Mouse (Mus musculus) left cerebral cortex, adult 8-10 months (tissue): ENCODE results near the gene Il25. TPM values are rescaled to one million over a fixed set of nuclear protein-coding genes. Genes with fewer than 3 reads are reported as not detected.

Experiments
- microRNA-seq, 2 experiments: library from miRNA; unstranded; fragments of <30 nt; microRNA quantifications; one replicate each; pipeline ENCODE4 v1.2.0; 2022
- total RNA-seq, 4 experiments: library from RNA; stranded (reverse); gene quantifications; 2 replicates each; pipeline ENCODE4 v1.2.4; 2022

Gene Il25
- total RNA-seq, 4 experiments from 2014 or later, result 0.53 TPM; not detected in 3

Small RNA genes within 50 kb of the gene (microRNA-seq; reads per million reads assigned to microRNA genes)
- gene Mir208a (0.21 to 2.4 reads per million in 2 experiments), gene Mir208b (0.42 to 0.66 reads per million in 2 experiments)

Other genes with a start within 250 kb of the Il25 start
- 10 to 100 TPM; 17.0 to 22.4 (median 19.2) TPM for gene 1700123O20Rik, start 246.5 kb upstream of the Il25 start, total RNA-seq
- 100 to 1,000 TPM; 154 to 188 (median 170) TPM for gene Acin1, start 245.8 kb upstream of the Il25 start, total RNA-seq
- not detected for gene Gm29776, start 233.9 kb upstream of the Il25 start, total RNA-seq
- gene Cebpe, start 220.5 kb upstream of the Il25 start, total RNA-seq, result not detected
- gene Slc7a8, start 150.7 kb upstream of the Il25 start, total RNA-seq, result 10 to 100 TPM; 54.5 to 60.7 (median 58.5) TPM
- gene Rnf212b, start 118.6 kb upstream of the Il25 start, total RNA-seq, result not detected
- 10 to 100 TPM; 22.5 to 34.9 (median 24.2) TPM for gene Homez, start 61.7 kb upstream of the Il25 start, total RNA-seq
- gene Ppp1r3e, start 55.1 kb upstream of the Il25 start, total RNA-seq, result 10 to 100 TPM; 20.6 to 24.9 (median 22.7) TPM
- gene Bcl2l2, start 49.3 kb upstream of the Il25 start, total RNA-seq, result 100 to 1,000 TPM; 127 to 134 (median 132) TPM
- 1 to 10 TPM in 3 of 4 experiments, not detected in 1; 1.5 to 6.7 (median 4.2) TPM for gene Gm20521, start 49.3 kb upstream of the Il25 start, total RNA-seq
- 100 to 1,000 TPM; 231 to 262 (median 243) TPM for gene Pabpn1, start 40.2 kb upstream of the Il25 start, total RNA-seq
- 100 to 1,000 TPM; 565 to 622 (median 604) TPM for gene Slc22a17, start 19.6 kb upstream of the Il25 start, total RNA-seq
- 10 to 100 TPM in 1 of 4 experiments, 1 to 10 TPM in 3; 8.9 to 10.3 (median 9.1) TPM for gene Efs, start 6.6 kb upstream of the Il25 start, total RNA-seq
- 10 to 100 TPM; 60.3 to 67.9 (median 64.0) TPM for gene Cmtm5, start 3.6 kb downstream of the Il25 start, total RNA-seq
- 1 to 10 TPM; 5.3 to 9.9 (median 7.7) TPM for gene Myh6, start 34.2 kb downstream of the Il25 start, total RNA-seq
- not detected for gene Gm17428, start 44.2 kb downstream of the Il25 start, total RNA-seq
- gene Myh7, start 61.9 kb downstream of the Il25 start, total RNA-seq, result 10 to 100 TPM in 3 of 4 experiments, 1 to 10 TPM in 1; 10.0 to 21.2 (median 13.1) TPM
- gene Ngdn, start 82.8 kb downstream of the Il25 start, total RNA-seq, result 10 to 100 TPM; 30.2 to 34.4 (median 32.0) TPM
- gene Zfhx2, start 159.6 kb downstream of the Il25 start, total RNA-seq, result 10 to 100 TPM; 36.0 to 41.7 (median 38.6) TPM
- gene Thtpa, start 162.1 kb downstream of the Il25 start, total RNA-seq, result 10 to 100 TPM; 26.2 to 31.5 (median 26.4) TPM
- 10 to 100 TPM in 3 of 4 experiments, 1 to 10 TPM in 1; 9.1 to 12.7 (median 12.1) TPM for gene Ap1g2, start 173.9 kb downstream of the Il25 start, total RNA-seq
- gene Jph4, start 184.2 kb downstream of the Il25 start, total RNA-seq, result 100 to 1,000 TPM; 289 to 301 (median 292) TPM